Mouse (Mus musculus): Measurements from ENCODE around the gene Psme3. TPM values are rescaled to one million over a fixed set of nuclear protein-coding genes. Genes with fewer than 3 reads are reported as not detected.
"Not testable (repeated sequence)": the region's sequence is repeated elsewhere in the genome, so short reads cannot be mapped to it uniquely, and the experiment has no call there.

Psme3 gene
- polyA plus RNA-seq, 1 experiment from 2014 or later = 44.1 TPM

GRCm38 (mm10) chr11:101328941-101329635 lies 13.1 kb downstream of the Psme3 start:
- H3K4me3 ChIP-seq (ENCODE audit: low read depth, low read length) = no peak overlapping the region
- no peaks in the 10 kb centered on the region for H3K27me3 ChIP-seq (replicated peaks; ENCODE audit: insufficient read depth, low read length)
- no peak overlapping the region for H3K27ac ChIP-seq (ENCODE audit: low read length)
- H3K9ac ChIP-seq (replicated peaks; ENCODE audit: low read depth) = no peak overlapping the region
- ATAC-seq (no peak), DNase-seq (ENCODE audit: low spot score) (no peak)
- no peaks in the 10 kb centered on the region for H3K4me1 ChIP-seq (ENCODE audit: insufficient read depth, low read depth, low read length)
- H3K4me2 ChIP-seq (replicated peaks; ENCODE audit: low read depth, low read length) = no peak overlapping the region
- TF ChIP-seq CTCF (IDR thresholded peaks at IDR 0.05) (no peak), EP300 (IDR thresholded peaks at IDR 0.05) (no peak)
- no peaks in the 10 kb centered on the region for H3K36me3 ChIP-seq (ENCODE audit: insufficient read depth, low read length)
- no peaks in the 10 kb centered on the region for H3K9me3 ChIP-seq (ENCODE audit: low read length)
- 65% methylated on average over 6 of the region's 6 CpGs for WGBS

GRCm38 (mm10) chr11:101330371-101330924 lies 14.4 kb downstream of the Psme3 start, which contains the start of gene Aoc3:
Aoc3 (plus strand) TSS chr11:101330605.
- DNase-seq (ENCODE audit: low spot score) = no peak
- H3K4me2 ChIP-seq (replicated peaks; ENCODE audit: low read depth, low read length) = no peak within 1 kb of the TSS

GRCm38 (mm10) chr11:101330961-101331360 lies 14.9 kb downstream of the Psme3 start:
- not testable (repeated sequence) for H3K27me3 ChIP-seq (replicated peaks; ENCODE audit: insufficient read depth, low read length); ATAC-seq; H3K36me3 ChIP-seq (ENCODE audit: insufficient read depth, low read length); H3K9ac ChIP-seq (replicated peaks; ENCODE audit: low read depth); H3K4me1 ChIP-seq (ENCODE audit: insufficient read depth, low read depth, low read length); H3K27ac ChIP-seq (ENCODE audit: low read length); H3K4me2 ChIP-seq (replicated peaks; ENCODE audit: low read depth, low read length); DNase-seq (ENCODE audit: low spot score); H3K9me3 ChIP-seq (ENCODE audit: low read length)
- 81% methylated on average over 3 of the region's 6 CpGs for WGBS
- 0 out of 2 replicates have a peak overlapping the region, but pooled peaks have one; percentile 5 for H3K4me3 ChIP-seq (ENCODE audit: low read depth, low read length)

More at GRCm38 (mm10) chr11:101330371-101330924, 14.4 kb downstream of the Psme3 start, which contains the start of gene Aoc3:
- Histone ChIP-seq H3K36me3 (ENCODE audit: insufficient read depth, low read length) (no peaks in the 10 kb centered on the region), H3K9me3 (ENCODE audit: low read length) (no peaks in the 10 kb centered on the region), H3K27me3 (replicated peaks; ENCODE audit: insufficient read depth, low read length) (no peaks in the 10 kb centered on the region), H3K27ac (ENCODE audit: low read length) (no peak within 1 kb of the TSS), H3K4me1 (ENCODE audit: insufficient read depth, low read depth, low read length) (no peaks in the 10 kb centered on the region), H3K4me3 (ENCODE audit: low read depth, low read length) (0 out of 2 replicates have a peak within 1 kb of the TSS, but pooled peaks have one; percentile 5), H3K9ac (replicated peaks; ENCODE audit: low read depth) (no peak within 1 kb of the TSS)
- TF ChIP-seq CTCF (IDR thresholded peaks at IDR 0.05) (no peak), EP300 (IDR thresholded peaks at IDR 0.05) (no peak)
- no peak; the same call in 1 of the 2 replicates for ATAC-seq
- 57% methylated on average over 7 of the region's 7 CpGs for WGBS

GRCm38 (mm10) chr11:101332537-101332936 lies 16.5 kb downstream of the Psme3 start:
- ATAC-seq (no peak), DNase-seq (ENCODE audit: low spot score) (no peak)
- Histone ChIP-seq H3K27me3 (replicated peaks; ENCODE audit: insufficient read depth, low read length) (no peaks in the 10 kb centered on the region), H3K27ac (ENCODE audit: low read length) (no peak overlapping the region), H3K4me1 (ENCODE audit: insufficient read depth, low read depth, low read length) (no peaks in the 10 kb centered on the region), H3K36me3 (ENCODE audit: insufficient read depth, low read length) (no peaks in the 10 kb centered on the region), H3K9me3 (ENCODE audit: low read length) (no peaks in the 10 kb centered on the region), H3K4me2 (replicated peaks; ENCODE audit: low read depth, low read length) (no peak overlapping the region), H3K4me3 (ENCODE audit: low read depth, low read length) (no peak overlapping the region), H3K9ac (replicated peaks; ENCODE audit: low read depth) (no peak overlapping the region)
- TF ChIP-seq CTCF (IDR thresholded peaks at IDR 0.05) (no peak), EP300 (IDR thresholded peaks at IDR 0.05) (no peak)
- 74% methylated on average over 3 of the region's 3 CpGs for WGBS

GRCm38 (mm10) chr11:101334023-101334422 lies 18.0 kb downstream of the Psme3 start:
- Histone ChIP-seq H3K9ac (replicated peaks; ENCODE audit: low read depth) (no peak overlapping the region), H3K27ac (ENCODE audit: low read length) (no peak overlapping the region), H3K9me3 (ENCODE audit: low read length) (no peaks in the 10 kb centered on the region), H3K4me3 (ENCODE audit: low read depth, low read length) (no peak overlapping the region), H3K4me1 (ENCODE audit: insufficient read depth, low read depth, low read length) (no peaks in the 10 kb centered on the region), H3K27me3 (replicated peaks; ENCODE audit: insufficient read depth, low read length) (no peaks in the 10 kb centered on the region), H3K4me2 (replicated peaks; ENCODE audit: low read depth, low read length) (no peak overlapping the region), H3K36me3 (ENCODE audit: insufficient read depth, low read length) (no peaks in the 10 kb centered on the region)
- TF ChIP-seq EP300 (IDR thresholded peaks at IDR 0.05) (no peak), CTCF (IDR thresholded peaks at IDR 0.05) (no peak)
- WGBS = 40% methylated on average over 10 of the region's 10 CpGs
- no peak for DNase-seq (ENCODE audit: low spot score)
- no peak for ATAC-seq

GRCm38 (mm10) chr11:101334516-101334915 lies 18.5 kb downstream of the Psme3 start:
- no peaks in the 10 kb centered on the region for H3K36me3 ChIP-seq (ENCODE audit: insufficient read depth, low read length)
- no peak for DNase-seq (ENCODE audit: low spot score)
- no peak overlapping the region for H3K9ac ChIP-seq (replicated peaks; ENCODE audit: low read depth)
- H3K4me1 ChIP-seq (ENCODE audit: insufficient read depth, low read depth, low read length) = no peaks in the 10 kb centered on the region
- no peak for TF ChIP-seq EP300 (IDR thresholded peaks at IDR 0.05)
- no peak for TF ChIP-seq CTCF (IDR thresholded peaks at IDR 0.05)
- ATAC-seq = no peak
- H3K27ac ChIP-seq (ENCODE audit: low read length) = no peak overlapping the region
- no peak overlapping the region for H3K4me3 ChIP-seq (ENCODE audit: low read depth, low read length)
- H3K4me2 ChIP-seq (replicated peaks; ENCODE audit: low read depth, low read length) = no peak overlapping the region
- H3K9me3 ChIP-seq (ENCODE audit: low read length) = no peaks in the 10 kb centered on the region
- H3K27me3 ChIP-seq (replicated peaks; ENCODE audit: insufficient read depth, low read length) = no peaks in the 10 kb centered on the region
- WGBS = 25% methylated on average over 6 of the region's 6 CpGs

Measured in lung, postnatal 0 days (tissue).